Mouse (Mus musculus) liver, embryonic 14.5 days (tissue): ENCODE measurements at regions not wholly inside any gene's neighbourhood (a gene's known extent, or its start where the extent isn't known, plus 50 kb on each side); places are given as distances from the start of the nearest gene placed in this dataset.

ENCODE experiments used
- ATAC-seq: fragments of 200-750 bp; cut with Nextera tagmentation; 2 replicates; pipeline ENCODE4 v1.8.0; 2017; ENCODE audit warnings: moderate number of reproducible peaks, mild to moderate bottlenecking, moderate library complexity; ENCODE audit not compliant: insufficient read depth
- DNase-seq, 3 experiments: peaks; one replicate each; pipeline ENCODE4 v3.0.0-alpha.2; 2012 to 2013; ENCODE audit warnings: low read depth in 3 of 3, low spot score in 3 of 3
- H3K27ac ChIP-seq: fragments of 300-500 bp; sonication (generic); 2 replicates; pipeline ENCODE4 v1.5.1; 2014; ENCODE audit warnings: moderate library complexity, mild to moderate bottlenecking, control low read depth, inconsistent platforms
- H3K27me3 ChIP-seq: fragments of 300-500 bp; sonication (generic); 2 replicates; pipeline ENCODE4 v1.6.1; 2014; ENCODE audit warnings: mild to moderate bottlenecking, low read length, moderate library complexity; ENCODE audit not compliant: control insufficient read depth, insufficient read depth
- H3K36me3 ChIP-seq: fragments of 300-500 bp; sonication (generic); replicated peaks from 2 replicates; pipeline ENCODE4 v1.6.1; 2014; ENCODE audit warnings: low read depth; ENCODE audit not compliant: control insufficient read depth, insufficient read depth
- H3K4me1 ChIP-seq, 2 experiments: fragments of 200-500 bp in 1 of 2; fragments of 300-500 bp in 1 of 2; sonication (generic) in 1 of 2; replicated peaks; 2 replicates each; pipeline ENCODE4 v1.6.1; 2012 to 2014; ENCODE audit warnings: antibody characterized with exemption in 1 of 2, inconsistent platforms in 1 of 2, low read length in 1 of 2; ENCODE audit not compliant: control insufficient read depth in 2 of 2, insufficient read depth in 2 of 2
- H3K4me2 ChIP-seq: fragments of 300-500 bp; sonication (generic); 2 replicates; pipeline ENCODE4 v1.6.1; 2014; ENCODE audit warnings: low read depth, mild to moderate bottlenecking, control low read depth, moderate library complexity
- H3K4me3 ChIP-seq, 2 experiments: fragments of 200-500 bp in 1 of 2; fragments of 300-500 bp in 1 of 2; sonication (generic) in 1 of 2; 2 replicates each; pipeline ENCODE4 v1.5.1; 2012 to 2014; ENCODE audit warnings: low read depth in 2 of 2, low read length in 2 of 2, mild to moderate bottlenecking in 2 of 2, control low read depth in 1 of 2, inconsistent platforms in 1 of 2, moderate library complexity in 1 of 2; ENCODE audit not compliant: insufficient read depth in 1 of 2
- H3K9ac ChIP-seq: fragments of 300-500 bp; sonication (generic); replicated peaks from 2 replicates; pipeline ENCODE4 v1.6.1; 2014; ENCODE audit warnings: mild to moderate bottlenecking, control low read depth, moderate library complexity
- H3K9me3 ChIP-seq: fragments of 300-500 bp; sonication (generic); 2 replicates; pipeline ENCODE4 v1.6.1; 2016; ENCODE audit warnings: low read length, mixed read lengths; ENCODE audit not compliant: control insufficient read depth
- CTCF ChIP-seq: IDR thresholded peaks from 2 replicates; pipeline ENCODE4 v1.5.1; 2016; ENCODE audit warnings: antibody characterized with exemption, low read depth, control low read depth
- EP300 ChIP-seq: IDR thresholded peaks from 2 replicates; pipeline ENCODE4 v1.6.1; 2016; ENCODE audit warnings: antibody characterized with exemption, low read depth
- WGBS: fragments of 180-500 bp; shearing (Covaris S2); extraction: QIAGEN DNeasy Blood & Tissue Kit; methylation state at CpG from one replicate; pipeline ENCODE4 v1.1.7; 2014; ENCODE audit not compliant: insufficient replicate concordance; 5-methylcytosine and 5-hydroxymethylcytosine counted together

GRCm38 (mm10) chr8:104037611-104038010, 63.8 kb upstream of the Cdh5 start:
- Histone ChIP-seq H3K4me3 (no peak overlapping the region), H3K27ac (no peak overlapping the region), H3K9me3 (no peaks in the 10 kb centered on the region), H3K9ac (no peak overlapping the region), H3K4me2 (no peak overlapping the region), H3K4me1 (0 out of 4 replicates have a peak, but pooled peaks cover 0 to 3% of the 10 kb centered on the region in 2 experiments), H3K27me3 (no peaks in the 10 kb centered on the region), H3K36me3 (no peaks in the 10 kb centered on the region)
- DNase-seq (no peak), ATAC-seq (no peak)
- WGBS: 59% methylated on average over 7 of the region's 7 CpGs
- TF ChIP-seq CTCF (no peak), EP300 (no peak)

GRCm38 (mm10) chr8:104039526-104039925, 61.9 kb upstream of the Cdh5 start:
- WGBS: 14% methylated on average over 12 of the region's 12 CpGs
- Histone ChIP-seq H3K4me2 (no peak overlapping the region), H3K27ac (no peak overlapping the region), H3K4me1 (0 out of 4 replicates have a peak, but pooled peaks cover 0 to 3% of the 10 kb centered on the region in 2 experiments), H3K9ac (no peak overlapping the region), H3K9me3 (no peaks in the 10 kb centered on the region), H3K4me3 (no peak overlapping the region), H3K36me3 (no peaks in the 10 kb centered on the region), H3K27me3 (no peaks in the 10 kb centered on the region)
- ATAC-seq: no peak
- DNase-seq: no peak
- TF ChIP-seq CTCF (no peak), EP300 (no peak)

DNA sequence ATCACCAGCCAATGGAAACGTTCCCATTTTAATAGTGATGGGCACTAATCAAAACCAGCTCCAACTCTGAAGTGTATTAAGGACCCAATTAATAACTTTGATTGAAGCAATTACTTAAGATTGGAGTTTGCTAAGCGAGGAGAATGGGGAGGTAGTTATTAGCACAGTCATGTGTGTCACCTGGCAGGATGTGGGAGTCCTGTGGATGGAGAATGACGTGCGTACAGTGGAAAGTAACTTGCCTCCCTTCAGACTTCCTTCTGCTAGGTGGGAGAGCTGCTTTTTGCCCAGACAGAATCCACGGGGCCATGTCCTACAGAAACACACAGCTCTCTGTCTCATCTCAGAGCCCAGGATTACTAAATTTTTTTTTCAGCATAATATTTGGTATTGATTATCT, 59.9 kb upstream of the Cdh5 start:
- no peak overlapping the region for H3K4me2 ChIP-seq
- H3K27me3 ChIP-seq: no peaks in the 10 kb centered on the region
- H3K4me1 ChIP-seq: 0 out of 4 replicates have a peak, but pooled peaks cover 0 to 3% of the 10 kb centered on the region in 2 experiments
- DNase-seq (no peak), ATAC-seq (no peak)
- no peak overlapping the region for H3K27ac ChIP-seq
- no peak overlapping the region for H3K9ac ChIP-seq
- TF ChIP-seq CTCF (no peak), EP300 (no peak)
- H3K36me3 ChIP-seq: no peaks in the 10 kb centered on the region
- WGBS: 59% methylated on average over 5 of the region's 5 CpGs
- H3K4me3 ChIP-seq: no peak overlapping the region
- no peaks in the 10 kb centered on the region for H3K9me3 ChIP-seq

GRCm38 (mm10) chr8:104042434-104042833, 59.0 kb upstream of the Cdh5 start:
- Histone ChIP-seq H3K27me3 (no peaks in the 10 kb centered on the region), H3K36me3 (no peaks in the 10 kb centered on the region), H3K4me3 (no peak overlapping the region), H3K9ac (no peak overlapping the region), H3K4me1 (0 out of 4 replicates have a peak, but pooled peaks cover 0 to 3% of the 10 kb centered on the region in 2 experiments), H3K4me2 (no peak overlapping the region), H3K27ac (no peak overlapping the region), H3K9me3 (no peaks in the 10 kb centered on the region)
- TF ChIP-seq CTCF (no peak), EP300 (no peak)
- no peak for DNase-seq
- WGBS: 8% methylated on average over 8 of the region's 8 CpGs
- no peak for ATAC-seq

- H3K4me1 ChIP-seq: no peaks in the 10 kb centered on the region
- no peak overlapping the region for H3K9ac ChIP-seq
- no peak overlapping the region for H3K4me2 ChIP-seq
- H3K4me3 ChIP-seq: no peak overlapping the region
- H3K36me3 ChIP-seq: no peaks in the 10 kb centered on the region
- DNase-seq (no peak), ATAC-seq (no peak)
- no peaks in the 10 kb centered on the region for H3K27me3 ChIP-seq
- TF ChIP-seq EP300 (no peak), CTCF (no peak)
- H3K9me3 ChIP-seq: no peaks in the 10 kb centered on the region
- H3K27ac ChIP-seq: no peak overlapping the region
- 42% methylated on average over 5 of the region's 5 CpGs for WGBS
Measured at GRCm38 (mm10) chr8:104048037-104048436, 53.4 kb upstream of the Cdh5 start.
